Mouse (Mus musculus): ENCODE measurements at regions not wholly inside any gene's neighbourhood (a gene's known extent, or its start where the extent isn't known, plus 50 kb on each side); places are given as distances from the start of the nearest gene placed in this dataset.

GRCm38 (mm10) chr16:66487194-66487944 is 672.3 kb downstream of the Vgll3 start:
- 46% methylated on average over 10 of the region's 10 CpGs for WGBS
- 0 out of 2 replicates have a peak, but pooled peaks cover 5% of the 10 kb centered on the region for H3K9me3 ChIP-seq
- 0 out of 2 replicates have a peak, but pooled peaks cover 3% of the 10 kb centered on the region for H3K4me1 ChIP-seq
- H3K9ac ChIP-seq (replicated peaks): no peak overlapping the region
- ATAC-seq (ENCODE audit: low FRiP score, low read depth): peak; percentile 80
- no peaks in the 10 kb centered on the region for H3K27me3 ChIP-seq
- no peak overlapping the region for H3K27ac ChIP-seq (replicated peaks)
- H3K36me3 ChIP-seq: no peaks in the 10 kb centered on the region
- no peak overlapping the region for H3K4me2 ChIP-seq (replicated peaks)
- no peak overlapping the region for H3K4me3 ChIP-seq

GRCm38 (mm10) chr16:66495532-66495931 is 680.5 kb downstream of the Vgll3 start:
- no peaks in the 10 kb centered on the region for H3K27me3 ChIP-seq
- no peaks in the 10 kb centered on the region for H3K4me1 ChIP-seq
- no peak for ATAC-seq (ENCODE audit: low FRiP score, low read depth)
- H3K4me3 ChIP-seq: no peak overlapping the region
- WGBS: 82% methylated on average over 3 of the region's 3 CpGs
- no peak overlapping the region for H3K4me2 ChIP-seq (replicated peaks)
- no peaks in the 10 kb centered on the region for H3K36me3 ChIP-seq
- no peak overlapping the region for H3K27ac ChIP-seq (replicated peaks)
- H3K9me3 ChIP-seq: 0 out of 2 replicates have a peak, but pooled peaks cover 5% of the 10 kb centered on the region
- H3K9ac ChIP-seq (replicated peaks): no peak overlapping the region
